Mouse (Mus musculus) hindbrain, embryonic 10.5 days (tissue): Measurements from ENCODE around the gene Vps33a. TPM values are rescaled to one million over a fixed set of nuclear protein-coding genes. Genes with fewer than 3 reads are reported as not detected.
"Not testable (repeated sequence)": the region's sequence is repeated elsewhere in the genome, so short reads cannot be mapped to it uniquely, and the experiment has no call there.

Source experiments
- DNase-seq: peaks from one replicate; pipeline ENCODE4 v3.0.0-alpha.2; 2017; ENCODE audit warnings: low spot score
- H3K27ac ChIP-seq: fragments of 300-500 bp; sonication (generic); 2 replicates; pipeline ENCODE4 v1.5.1; 2016; ENCODE audit warnings: mild to moderate bottlenecking, moderate library complexity
- H3K27me3 ChIP-seq: fragments of 300-500 bp; sonication (generic); 2 replicates; pipeline ENCODE4 v1.6.1; 2016; ENCODE audit warnings: mild to moderate bottlenecking; ENCODE audit not compliant: poor library complexity, insufficient read depth, severe bottlenecking
- H3K36me3 ChIP-seq: fragments of 300-500 bp; sonication (generic); 2 replicates; pipeline ENCODE4 v1.6.1; 2016; ENCODE audit warnings: mild to moderate bottlenecking, moderate library complexity
- H3K4me1 ChIP-seq: fragments of 300-500 bp; sonication (generic); replicated peaks from 2 replicates; pipeline ENCODE4 v1.6.1; 2016; ENCODE audit warnings: mild to moderate bottlenecking
- H3K4me3 ChIP-seq: fragments of 300-500 bp; sonication (generic); 2 replicates; pipeline ENCODE4 v1.5.1; 2016; ENCODE audit warnings: mild to moderate bottlenecking, moderate library complexity
- H3K9me3 ChIP-seq: fragments of 300-500 bp; sonication (generic); 2 replicates; pipeline ENCODE4 v1.6.1; 2016; ENCODE audit warnings: mild to moderate bottlenecking, moderate library complexity
- WGBS: fragments of 180-500 bp; shearing (Covaris S2); methylation state at CpG from one replicate; pipeline ENCODE4 v1.1.7; 2016; 5-methylcytosine and 5-hydroxymethylcytosine counted together
- polyA plus RNA-seq: library from polyadenylated mRNA; unstranded; fragments of >200 nt; fragmentation: Nextera tagmentation; extraction: Ambion mirVana; gene quantifications from 2 replicates; pipeline ENCODE4 v1.2.1, GENCODE M21; 2016

The Vps33a gene
- polyA plus RNA-seq, 1 experiment from 2014 or later: 37.6 TPM

DNA sequence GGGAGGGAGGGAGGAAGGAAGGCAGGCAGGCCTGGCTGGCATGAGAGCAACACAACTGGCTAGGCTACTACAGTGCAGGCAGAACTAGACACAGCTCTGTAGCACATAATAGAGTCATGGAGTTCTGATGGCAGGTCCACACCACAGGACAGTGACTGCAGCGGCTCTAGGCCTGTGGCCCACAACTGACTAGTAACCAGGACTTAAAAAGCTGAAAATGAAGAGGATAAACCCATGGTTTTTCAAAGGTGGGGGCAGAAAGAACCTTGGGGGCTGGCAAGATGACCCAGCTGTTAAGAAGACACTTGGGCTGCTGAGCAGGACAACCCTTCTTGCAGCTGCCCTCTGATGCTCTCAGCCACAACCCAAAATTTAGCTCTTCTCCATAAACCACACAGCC lies 51.2 kb downstream of the Vps33a start:
- WGBS: 87% methylated on average over 1 of the region's 1 CpGs
- Histone ChIP-seq H3K4me1 (peaks cover 33% of the 10 kb centered on the region), H3K27me3 (no peaks in the 10 kb centered on the region), H3K36me3 (peaks cover 35% of the 10 kb centered on the region), H3K27ac (no peak overlapping the region), H3K4me3 (no peak overlapping the region), H3K9me3 (no peaks in the 10 kb centered on the region)
- DNase-seq: no peak

DNA sequence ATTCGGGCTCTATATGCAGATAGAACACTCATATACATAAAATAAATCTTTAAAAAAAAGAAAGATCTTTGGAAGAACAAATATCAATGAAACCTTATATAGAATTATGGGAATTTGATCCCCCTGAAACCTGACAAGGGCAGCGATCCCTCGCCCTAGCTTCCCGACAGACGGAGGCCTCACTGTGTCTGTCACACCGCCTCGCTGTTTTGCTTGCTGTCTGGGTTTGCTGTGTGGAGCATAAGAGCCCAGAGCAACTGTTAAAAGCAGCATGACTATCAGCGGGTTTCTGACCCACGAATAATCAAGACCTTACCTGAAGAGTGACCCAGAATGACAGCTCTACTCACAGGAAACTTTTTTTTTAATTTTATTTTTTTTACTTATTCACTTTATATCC lies 52.2 kb downstream of the Vps33a start:
- no peak overlapping the region for H3K27ac ChIP-seq
- H3K4me3 ChIP-seq: no peak overlapping the region
- 88% methylated on average over 9 of the region's 9 CpGs for WGBS
- H3K36me3 ChIP-seq: peaks cover 41% of the 10 kb centered on the region
- H3K27me3 ChIP-seq: no peaks in the 10 kb centered on the region
- H3K9me3 ChIP-seq: no peaks in the 10 kb centered on the region
- DNase-seq: no peak
- H3K4me1 ChIP-seq: peaks cover 33% of the 10 kb centered on the region

DNA sequence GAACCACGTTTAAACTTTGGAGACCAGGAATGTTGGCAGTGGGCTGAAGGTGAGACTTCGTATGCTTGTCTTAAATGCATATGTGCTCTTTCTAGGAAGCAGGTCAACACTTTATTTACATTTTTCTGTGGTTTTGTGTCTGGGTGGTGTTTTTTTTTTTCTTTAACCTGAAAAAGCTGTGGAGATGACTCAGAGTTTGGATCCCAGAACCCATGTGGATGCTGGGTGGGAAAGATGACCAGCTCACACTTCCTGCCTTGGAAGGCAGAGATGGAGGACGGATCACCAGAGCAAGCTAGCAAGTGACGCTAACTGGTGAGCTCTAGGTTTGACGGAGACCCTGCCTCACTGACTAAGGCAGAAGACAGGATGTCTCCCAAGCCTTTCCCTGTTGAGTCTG lies 58.0 kb downstream of the Vps33a start:
- peaks cover 93% of the 10 kb centered on the region for H3K36me3 ChIP-seq
- H3K27me3 ChIP-seq: no peaks in the 10 kb centered on the region; the same call in 1 of the 2 replicates

DNA sequence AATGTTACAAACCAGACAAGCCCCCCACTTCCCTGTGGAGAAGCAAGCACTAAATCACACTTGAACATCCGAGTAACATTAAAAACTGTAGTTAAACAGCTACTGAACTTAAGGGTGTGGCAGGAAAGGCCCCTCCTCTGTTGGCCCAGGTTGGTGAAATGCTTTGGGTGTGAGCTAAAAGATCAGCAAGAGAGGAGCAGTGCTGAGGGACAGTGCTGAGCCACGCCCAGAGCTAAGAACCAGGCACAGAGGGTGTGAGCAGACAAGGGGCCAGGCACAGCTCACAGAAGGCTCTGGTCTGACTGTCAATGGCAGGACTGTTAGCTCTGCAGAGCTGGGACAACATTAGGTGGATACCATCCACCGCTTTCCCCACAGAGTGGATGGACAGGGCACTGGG lies 60.7 kb downstream of the Vps33a start:
- Histone ChIP-seq H3K9me3 (no peaks in the 10 kb centered on the region), H3K27me3 (peaks cover 15% of the 10 kb centered on the region), H3K36me3 (peaks cover 67% of the 10 kb centered on the region), H3K4me3 (no peak overlapping the region), H3K27ac (no peak overlapping the region), H3K4me1 (peaks cover 22% of the 10 kb centered on the region)
- 86% methylated on average over 3 of the region's 3 CpGs for WGBS
- no peak for DNase-seq

More for the DNA sequence above, 58.0 kb downstream of the Vps33a start:
- Histone ChIP-seq H3K27ac (no peak overlapping the region), H3K9me3 (no peaks in the 10 kb centered on the region), H3K4me1 (0 out of 2 replicates have a peak, but pooled peaks cover 2% of the 10 kb centered on the region), H3K4me3 (no peak overlapping the region)
- DNase-seq: no peak
- 93% methylated on average over 5 of the region's 5 CpGs for WGBS

DNA sequence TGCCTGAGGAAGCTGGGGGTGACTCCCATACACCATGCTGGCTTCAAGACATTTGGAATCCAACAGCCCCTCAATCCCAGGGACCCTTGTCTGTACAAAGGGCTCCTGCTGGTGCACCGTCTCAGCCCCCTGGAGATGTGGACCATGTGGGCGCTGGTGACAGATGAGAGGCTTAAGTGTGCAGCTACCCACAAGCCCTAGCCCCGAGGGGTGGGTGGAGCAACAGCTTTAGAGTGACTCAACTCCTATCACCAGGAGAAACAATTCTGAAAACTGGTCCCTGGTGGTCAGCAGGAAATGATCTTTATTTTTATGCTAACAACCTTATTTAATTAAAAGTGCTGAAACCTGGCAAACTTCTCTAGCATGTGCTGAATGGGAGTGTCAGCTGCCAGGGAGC lies 61.4 kb downstream of the Vps33a start:
- H3K9me3 ChIP-seq, H3K27ac ChIP-seq, H3K4me3 ChIP-seq, DNase-seq: not testable (repeated sequence)
- Histone ChIP-seq H3K36me3 (peaks cover 60% of the 10 kb centered on the region), H3K27me3 (peaks cover 22% of the 10 kb centered on the region), H3K4me1 (peaks cover 22% of the 10 kb centered on the region)
- 86% methylated on average over 3 of the region's 3 CpGs for WGBS

DNA sequence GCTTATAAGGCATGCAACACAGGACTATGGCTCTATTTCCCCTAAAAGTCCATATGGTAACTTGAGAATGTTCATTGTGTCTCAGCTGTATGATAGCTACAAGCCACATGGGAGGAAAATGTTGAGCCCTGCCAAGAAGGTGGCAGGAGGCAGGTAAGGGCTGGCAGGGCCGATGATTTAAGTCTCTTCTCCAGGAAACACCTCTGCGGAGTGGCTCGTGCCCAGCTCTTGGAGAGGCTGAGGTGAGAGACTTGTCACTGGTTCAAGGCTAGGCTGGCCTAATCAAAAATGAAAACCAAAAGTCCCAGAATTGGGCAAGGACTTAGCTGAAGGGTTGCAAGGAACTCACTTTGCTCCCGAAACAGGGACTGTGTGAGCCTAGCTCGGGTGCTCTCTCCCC lies 62.7 kb downstream of the Vps33a start, which contains the start of gene B3gnt4:
Gene B3gnt4, plus strand, starts transcription at position 301 of the 400 bp plus-strand sequence.
- Histone ChIP-seq H3K27me3 (peaks cover 27% of the 10 kb centered on the region), H3K36me3 (peaks cover 47% of the 10 kb centered on the region), H3K27ac (no peak within 1 kb of the TSS), H3K4me3 (peak within 1 kb of the TSS; percentile 67; the same call in 1 of the 2 replicates), H3K4me1 (peaks cover 22% of the 10 kb centered on the region), H3K9me3 (no peaks in the 10 kb centered on the region)
- no peak for DNase-seq
- 90% methylated on average over 5 of the region's 5 CpGs for WGBS

DNA sequence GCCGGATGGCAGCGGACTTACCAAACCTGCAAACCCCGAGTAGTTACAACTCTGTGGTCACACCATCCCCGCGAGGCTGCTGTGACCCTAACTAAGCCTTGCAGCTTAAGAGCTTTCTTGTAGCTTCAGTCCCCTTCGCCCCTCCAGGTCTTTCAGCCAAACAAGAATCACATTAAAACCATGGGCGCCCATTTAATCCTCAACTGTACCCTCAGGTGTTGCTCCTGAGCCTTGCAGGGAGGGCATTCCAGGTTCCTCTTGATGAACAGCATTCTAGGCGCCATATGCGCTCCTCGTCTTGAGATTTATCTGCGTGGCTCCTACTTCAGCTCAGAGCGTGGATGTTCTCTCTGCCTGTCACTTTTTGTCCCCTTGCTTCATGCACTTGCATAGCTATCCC lies 63.9 kb downstream of the Vps33a start:
- Histone ChIP-seq H3K4me3 (peak overlapping the region; percentile 67), H3K36me3 (peaks cover 35% of the 10 kb centered on the region), H3K27me3 (peaks cover 30% of the 10 kb centered on the region), H3K9me3 (no peaks in the 10 kb centered on the region), H3K4me1 (peaks cover 22% of the 10 kb centered on the region), H3K27ac (peak overlapping the region; percentile 85)
- 10% methylated on average over 12 of the region's 12 CpGs for WGBS
- DNase-seq: no peak

DNA sequence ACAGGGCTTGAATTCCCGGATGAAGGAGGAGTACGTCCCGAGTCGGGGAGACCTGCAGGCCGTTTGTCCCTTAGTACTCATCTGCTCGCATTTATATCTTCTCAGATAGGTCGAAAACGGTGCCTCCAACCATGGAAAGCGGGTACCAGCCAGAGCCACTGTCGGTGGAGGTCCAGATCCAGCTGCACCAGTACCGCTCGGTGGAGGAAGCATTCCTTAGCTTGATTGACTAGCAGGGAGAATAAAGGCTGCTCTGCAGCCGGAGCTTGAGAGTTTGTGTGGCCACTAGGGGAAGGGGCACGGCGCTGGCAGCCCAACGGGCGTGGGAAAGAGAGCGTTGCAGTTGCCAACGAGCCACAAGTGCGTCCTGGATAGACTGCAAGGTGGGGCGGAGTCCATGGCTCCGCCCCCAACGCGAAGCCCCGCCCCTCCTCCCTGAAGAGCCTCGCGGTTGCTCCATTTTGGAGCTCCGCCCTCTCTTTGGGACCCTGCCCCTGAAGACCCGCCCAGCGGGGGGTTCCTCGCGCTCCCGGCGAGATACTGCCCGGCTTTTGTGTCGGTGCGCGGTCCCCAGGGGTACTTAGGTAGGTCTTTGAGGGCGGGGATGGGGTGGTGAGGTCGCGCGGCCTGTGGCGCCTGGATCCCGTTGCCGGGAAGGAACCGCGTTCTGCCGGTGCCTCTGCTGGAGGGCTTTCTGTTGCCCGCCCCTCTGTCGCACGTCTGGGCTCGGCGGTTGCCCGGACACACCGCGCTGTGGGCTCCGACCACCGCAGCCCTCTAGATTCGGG lies 64.7 kb downstream of the Vps33a start:
- WGBS: under 1% methylated on average over 59 of the region's 59 CpGs
- peak overlapping the region; percentile 85 for H3K27ac ChIP-seq
- H3K4me1 ChIP-seq: peaks cover 30% of the 10 kb centered on the region
- H3K36me3 ChIP-seq: peaks cover 29% of the 10 kb centered on the region
- peaks cover 30% of the 10 kb centered on the region for H3K27me3 ChIP-seq
- peak; percentile 93 for DNase-seq
- no peaks in the 10 kb centered on the region for H3K9me3 ChIP-seq
- peak overlapping the region; percentile 67 for H3K4me3 ChIP-seq

DNA sequence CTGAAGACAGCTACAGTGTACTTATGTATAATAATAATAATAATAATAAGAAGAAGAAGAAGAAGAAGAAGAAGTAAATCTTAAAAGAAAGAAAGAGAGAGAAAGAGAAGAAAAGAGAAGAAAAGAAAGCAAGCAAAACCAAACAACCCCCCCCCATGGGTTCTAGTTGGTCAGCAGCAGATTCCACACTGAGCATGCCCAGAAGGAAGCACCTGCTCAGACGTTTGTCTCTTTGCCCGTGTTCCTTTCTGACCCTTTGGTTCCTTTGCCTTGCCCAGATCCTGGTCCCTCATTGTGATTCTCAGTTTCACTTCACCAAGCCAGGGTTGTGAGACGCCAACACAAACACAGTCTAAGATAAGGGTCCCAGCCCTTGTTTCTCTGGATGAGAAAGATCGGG lies 70.9 kb downstream of the Vps33a start:
- 82% methylated on average over 4 of the region's 4 CpGs for WGBS
- H3K4me1 ChIP-seq: peaks cover 32% of the 10 kb centered on the region
- H3K27ac ChIP-seq: no peak overlapping the region
- H3K36me3 ChIP-seq: no peaks in the 10 kb centered on the region
- H3K27me3 ChIP-seq: peaks cover 29% of the 10 kb centered on the region
- no peak for DNase-seq
- no peak overlapping the region for H3K4me3 ChIP-seq
- no peaks in the 10 kb centered on the region for H3K9me3 ChIP-seq

DNA sequence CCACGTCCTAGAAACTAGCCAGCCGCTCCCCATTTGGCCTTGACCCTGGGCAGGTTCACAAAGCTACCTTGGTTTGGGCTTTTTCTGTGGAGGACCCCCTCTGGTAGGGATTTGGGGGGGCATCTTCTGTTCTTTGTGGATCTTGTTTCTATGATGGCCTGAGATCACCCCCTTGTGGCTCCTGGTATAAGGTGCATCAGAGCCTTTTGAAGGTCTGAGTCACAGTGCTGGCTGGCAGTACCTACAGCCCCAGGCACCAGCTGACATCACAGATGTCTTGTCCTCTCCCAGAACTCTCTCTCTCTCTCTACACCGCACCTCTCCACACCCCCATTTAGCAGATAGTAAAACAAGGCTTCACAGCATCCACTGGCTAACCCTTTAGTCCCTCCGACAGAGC lies 73.1 kb downstream of the Vps33a start:
- Histone ChIP-seq H3K4me1 (peaks cover 38% of the 10 kb centered on the region), H3K9me3 (no peaks in the 10 kb centered on the region), H3K27me3 (peaks cover 21% of the 10 kb centered on the region), H3K27ac (no peak overlapping the region), H3K4me3 (no peak overlapping the region), H3K36me3 (no peaks in the 10 kb centered on the region)
- 48% methylated on average over 4 of the region's 4 CpGs for WGBS
- DNase-seq: no peak

DNA sequence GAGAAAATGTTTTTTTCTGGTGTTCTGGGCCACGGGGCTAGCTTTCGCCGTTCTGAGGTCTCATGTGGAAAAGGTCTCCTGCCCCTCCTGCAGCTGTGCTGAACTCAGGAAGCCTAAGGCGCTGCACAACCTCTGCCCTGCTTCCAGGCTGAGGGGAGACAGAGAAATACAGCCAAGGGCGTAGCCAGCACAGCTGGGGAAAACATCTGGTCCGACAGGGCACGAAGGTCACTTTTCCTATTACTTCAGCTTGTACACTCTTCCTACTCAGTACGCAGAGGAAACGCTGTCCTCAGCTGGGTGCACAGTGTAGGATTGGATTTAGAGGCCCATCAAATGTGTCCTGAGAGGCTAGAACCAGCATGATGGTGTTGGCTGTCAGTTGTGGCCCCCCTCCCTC lies 82.9 kb downstream of the Vps33a start:
- no peak overlapping the region for H3K27ac ChIP-seq
- H3K4me3 ChIP-seq: no peak overlapping the region
- H3K4me1 ChIP-seq: peaks cover 14% of the 10 kb centered on the region
- no peaks in the 10 kb centered on the region for H3K36me3 ChIP-seq
- H3K27me3 ChIP-seq: peaks cover 7% of the 10 kb centered on the region
- 50% methylated on average over 9 of the region's 9 CpGs for WGBS
- H3K9me3 ChIP-seq: no peaks in the 10 kb centered on the region
- no peak for DNase-seq

DNA sequence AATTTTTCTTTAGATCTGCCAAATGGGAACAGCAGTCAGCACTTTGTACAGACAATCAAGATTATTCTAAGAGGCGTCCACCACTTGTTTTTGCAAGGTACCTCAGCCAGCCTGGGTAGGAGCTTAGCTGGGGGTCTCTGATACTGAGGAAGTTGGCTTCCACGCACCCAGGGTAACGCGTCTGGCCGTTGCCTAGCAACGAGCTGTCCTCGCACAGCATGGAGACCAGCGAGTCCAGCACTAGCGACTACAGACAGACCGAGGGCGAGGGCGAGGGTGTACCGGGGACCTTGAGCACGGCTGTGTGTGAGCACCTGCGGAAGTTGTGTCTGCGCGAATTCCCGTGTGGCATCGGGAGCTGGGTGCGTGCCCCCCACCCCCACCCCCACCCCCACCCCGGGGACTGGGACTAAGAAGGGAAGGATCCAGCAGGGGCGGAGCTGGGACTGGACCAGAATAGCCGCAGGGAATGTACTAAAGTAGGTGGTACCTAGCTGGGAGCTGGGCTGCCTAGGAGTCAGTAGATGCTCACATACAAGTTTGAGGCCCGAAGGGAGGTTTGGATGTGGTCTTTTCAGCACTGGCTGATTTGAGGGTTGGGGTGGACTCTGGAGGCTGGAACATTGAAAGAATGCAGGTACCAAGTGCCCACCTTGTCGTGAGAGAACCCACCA lies 83.6 kb downstream of the Vps33a start, which contains the start of the genes Lrrc43 and Il31:
Gene Lrrc43, plus strand, starts transcription at position 194 of the 674 bp plus-strand sequence.
Gene Il31, minus strand, starts transcription at position 378 of the 674 bp plus-strand sequence.
- WGBS: 8% methylated on average over 25 of the region's 25 CpGs
- peaks cover 14% of the 10 kb centered on the region for H3K4me1 ChIP-seq
- H3K9me3 ChIP-seq: no peaks in the 10 kb centered on the region
- H3K4me3 ChIP-seq: peak within 1 kb of the TSS; percentile 47
- H3K36me3 ChIP-seq: no peaks in the 10 kb centered on the region
- peak; percentile 60 for DNase-seq
- H3K27me3 ChIP-seq: peaks cover 7% of the 10 kb centered on the region
- no peak within 1 kb of the TSS for H3K27ac ChIP-seq
